Mouse (Mus musculus) limb, embryonic 10.5 days (tissue): ENCODE measurements at regions not wholly inside any gene's neighbourhood (a gene's known extent, or its start where the extent isn't known, plus 50 kb on each side); places are given as distances from the start of the nearest gene placed in this dataset.
"Not testable (repeated sequence)": the region's sequence is repeated elsewhere in the genome, so short reads cannot be mapped to it uniquely, and the experiment has no call there.

Experiments used
- DNase-seq: peaks from one replicate; pipeline ENCODE4 v3.0.0-alpha.2; 2017; ENCODE audit warnings: low spot score
- H3K27ac ChIP-seq: fragments of 300-500 bp; sonication (generic); 2 replicates; pipeline ENCODE4 v1.5.1; 2016; ENCODE audit warnings: mild to moderate bottlenecking
- H3K27me3 ChIP-seq: fragments of 300-500 bp; sonication (generic); 2 replicates; pipeline ENCODE4 v1.6.1; 2016; ENCODE audit warnings: low read depth, mild to moderate bottlenecking; ENCODE audit not compliant: poor library complexity, severe bottlenecking
- H3K36me3 ChIP-seq: fragments of 300-500 bp; sonication (generic); 2 replicates; pipeline ENCODE4 v1.6.1; 2016; ENCODE audit warnings: mild to moderate bottlenecking, moderate library complexity
- H3K4me1 ChIP-seq: fragments of 300-500 bp; sonication (generic); 2 replicates; pipeline ENCODE4 v1.6.1; 2016
- H3K4me3 ChIP-seq: fragments of 300-500 bp; sonication (generic); 2 replicates; pipeline ENCODE4 v1.5.1; 2016; ENCODE audit warnings: mild to moderate bottlenecking, moderate library complexity
- H3K9me3 ChIP-seq: fragments of 300-500 bp; sonication (generic); replicated peaks from 2 replicates; pipeline ENCODE4 v1.6.1; 2016; ENCODE audit warnings: mild to moderate bottlenecking
- WGBS: fragments of 180-500 bp; shearing (Covaris S2); methylation state at CpG from one replicate; pipeline ENCODE4 v1.1.7; 2016; 5-methylcytosine and 5-hydroxymethylcytosine counted together

- H3K36me3 ChIP-seq, result no peaks in the 10 kb centered on the region
- DNase-seq, result no peak
- H3K4me1 ChIP-seq, result no peaks in the 10 kb centered on the region
- no peaks in the 10 kb centered on the region for H3K9me3 ChIP-seq
- H3K4me3 ChIP-seq, result no peak overlapping the region
- WGBS, result 94% methylated on average over 2 of the region's 2 CpGs
- no peaks in the 10 kb centered on the region for H3K27me3 ChIP-seq
- no peak overlapping the region for H3K27ac ChIP-seq
These were observed 271.8 kb downstream of the Gabrg2 start for GRCm38 (mm10) chr11:41728839-41729238.

- H3K27me3 ChIP-seq, result no peaks in the 10 kb centered on the region
- DNase-seq, result no peak
- H3K36me3 ChIP-seq, result no peaks in the 10 kb centered on the region
- 89% methylated on average over 1 of the region's 1 CpGs for WGBS
- H3K9me3 ChIP-seq, result no peaks in the 10 kb centered on the region
- no peaks in the 10 kb centered on the region for H3K4me1 ChIP-seq
- H3K27ac ChIP-seq, result no peak overlapping the region
- no peak overlapping the region for H3K4me3 ChIP-seq
These were observed 284.0 kb downstream of the Gabrg2 start for GRCm38 (mm10) chr11:41716616-41717015.

- no peaks in the 10 kb centered on the region for H3K9me3 ChIP-seq
- no peaks in the 10 kb centered on the region for H3K27me3 ChIP-seq
- H3K27ac ChIP-seq, result no peak overlapping the region
- H3K36me3 ChIP-seq, result no peaks in the 10 kb centered on the region
- H3K4me3 ChIP-seq, result no peak overlapping the region
- no peak for DNase-seq
- no peaks in the 10 kb centered on the region for H3K4me1 ChIP-seq
- WGBS, result 84% methylated on average over 3 of the region's 3 CpGs
These were observed 310.0 kb downstream of the Gabrg2 start for GRCm38 (mm10) chr11:41690682-41691081.

- Histone ChIP-seq H3K27ac (no peak overlapping the region), H3K9me3 (no peaks in the 10 kb centered on the region)
- WGBS, result 85% methylated on average over 1 of the region's 1 CpGs
These were observed 317.7 kb downstream of the Gabrg2 start for GRCm38 (mm10) chr11:41682991-41683390.

GRCm38 (mm10) chr11:41652566-41652965, 348.1 kb downstream of the Gabrg2 start:
- Histone ChIP-seq H3K27me3 (no peaks in the 10 kb centered on the region), H3K27ac (no peak overlapping the region), H3K36me3 (no peaks in the 10 kb centered on the region), H3K4me1 (no peaks in the 10 kb centered on the region), H3K4me3 (no peak overlapping the region), H3K9me3 (no peaks in the 10 kb centered on the region)
- WGBS, result 84% methylated on average over 1 of the region's 1 CpGs
- no peak for DNase-seq

More at GRCm38 (mm10) chr11:41682991-41683390, 317.7 kb downstream of the Gabrg2 start:
- Histone ChIP-seq H3K27me3 (no peaks in the 10 kb centered on the region), H3K36me3 (no peaks in the 10 kb centered on the region), H3K4me3 (no peak overlapping the region), H3K4me1 (no peaks in the 10 kb centered on the region)
- DNase-seq, result no peak

GRCm38 (mm10) chr11:41645502-41645891, 355.2 kb downstream of the Gabrg2 start:
- no peaks in the 10 kb centered on the region for H3K27me3 ChIP-seq
- peak overlapping the region; percentile 50; the same call in 1 of the 2 replicates for H3K27ac ChIP-seq
- peaks cover 13% of the 10 kb centered on the region for H3K4me1 ChIP-seq
- no peaks in the 10 kb centered on the region for H3K9me3 ChIP-seq
- no peak for DNase-seq
- no peak overlapping the region for H3K4me3 ChIP-seq
- 30% methylated on average over 4 of the region's 4 CpGs for whole genome bisulfite sequencing
- no peaks in the 10 kb centered on the region for H3K36me3 ChIP-seq

GRCm38 (mm10) chr11:41644725-41645501, 355.7 kb downstream of the Gabrg2 start:
- WGBS, result 22% methylated on average over 7 of the region's 7 CpGs
- Histone ChIP-seq H3K27me3 (no peaks in the 10 kb centered on the region), H3K36me3 (no peaks in the 10 kb centered on the region), H3K4me1 (peaks cover 13% of the 10 kb centered on the region), H3K4me3 (no peak overlapping the region), H3K9me3 (no peaks in the 10 kb centered on the region), H3K27ac (peak overlapping the region; percentile 50)
- DNase-seq, result peak; percentile 64

GRCm38 (mm10) chr11:41644083-41644482, 356.6 kb downstream of the Gabrg2 start:
- Histone ChIP-seq H3K4me1 (peaks cover 13% of the 10 kb centered on the region), H3K4me3 (no peak overlapping the region), H3K36me3 (no peaks in the 10 kb centered on the region), H3K9me3 (no peaks in the 10 kb centered on the region), H3K27me3 (no peaks in the 10 kb centered on the region), H3K27ac (no peak overlapping the region)
- no peak for DNase-seq
- 87% methylated on average over 3 of the region's 3 CpGs for WGBS

- Histone ChIP-seq H3K27me3 (no peaks in the 10 kb centered on the region), H3K4me1 (no peaks in the 10 kb centered on the region), H3K9me3 (no peaks in the 10 kb centered on the region), H3K27ac (no peak overlapping the region), H3K36me3 (no peaks in the 10 kb centered on the region), H3K4me3 (no peak overlapping the region)
- 92% methylated on average over 1 of the region's 1 CpGs for WGBS
- no peak for DNase-seq
These were observed 401.7 kb downstream of the Gabrg2 start for GRCm38 (mm10) chr11:41599006-41599405.

GRCm38 (mm10) chr11:41598431-41598830, 402.2 kb downstream of the Gabrg2 start:
- no peaks in the 10 kb centered on the region for H3K9me3 ChIP-seq
- no peaks in the 10 kb centered on the region for H3K27me3 ChIP-seq
- WGBS, result 58% methylated on average over 6 of the region's 6 CpGs
- H3K4me3 ChIP-seq, result no peak overlapping the region
- no peak for DNase-seq
- H3K36me3 ChIP-seq, result no peaks in the 10 kb centered on the region
- H3K27ac ChIP-seq, result no peak overlapping the region
- no peaks in the 10 kb centered on the region for H3K4me1 ChIP-seq

- H3K36me3 ChIP-seq, H3K27ac ChIP-seq, H3K4me1 ChIP-seq, H3K27me3 ChIP-seq, H3K4me3 ChIP-seq, DNase-seq, H3K9me3 ChIP-seq: not testable (repeated sequence)
- 69% methylated on average over 4 of the region's 4 CpGs for WGBS
These were observed 409.2 kb downstream of the Gabrg2 start for GRCm38 (mm10) chr11:41591426-41591825.
